Mouse (Mus musculus): Measurements from ENCODE around the gene Ezh2.

GRCm38 (mm10) chr6:47525041-47525440, 70.1 kb downstream of the Ezh2 start:
- TF ChIP-seq CTCF (IDR thresholded peaks at IDR 0.05; ENCODE audit: borderline replicate concordance, insufficient read depth, low read length) (no peak), POLR2A (IDR thresholded peaks at IDR 0.05; ENCODE audit: low read depth, low read length) (no peak)

Measured in embryonic fibroblast, embryonic 13.5 days (primary cell).